Mouse (Mus musculus) layer of hippocampus, postnatal 10 days (tissue): Measurements from ENCODE around the gene Mlycd. TPM values are rescaled to one million over a fixed set of nuclear protein-coding genes. Genes with fewer than 3 reads are reported as not detected.
A peak's percentile ranks its signal among the peaks of the same experiment; 100 is the strongest.

Experiments used
- DNase-seq, 2 experiments: peaks; one replicate each; pipeline ENCODE4 v3.0.0; 2021; ENCODE audit warnings: low spot score in 2 of 2
- total RNA-seq, 2 experiments: library from RNA; stranded (reverse); gene quantifications; 2 replicates each; pipeline ENCODE4 v1.2.3; 2021

Gene Mlycd
- total RNA-seq, 2 experiments from 2014 or later, result 20.3 to 22.3 TPM

DNA sequence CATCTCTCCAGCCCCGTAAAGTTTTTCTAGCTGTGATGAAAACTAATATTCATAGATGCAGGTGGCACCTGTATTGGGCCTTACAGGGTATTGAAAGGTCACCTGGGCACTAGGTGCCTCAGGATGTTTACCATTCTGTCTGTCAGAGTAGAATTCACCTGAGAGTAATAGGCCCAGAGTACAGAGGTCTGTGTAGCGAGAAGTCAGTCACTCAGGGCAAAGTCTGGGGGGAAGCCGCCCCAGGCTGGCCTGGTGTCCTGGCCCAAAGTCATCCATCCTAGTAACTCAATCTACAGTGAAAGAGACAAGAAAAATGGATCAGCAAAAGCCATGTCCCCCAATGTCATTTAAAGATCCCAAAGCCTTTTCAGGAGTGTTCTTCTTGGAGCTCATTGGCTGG, 6.2 kb downstream of the Mlycd start:
- DNase-seq, result no peak

DNA sequence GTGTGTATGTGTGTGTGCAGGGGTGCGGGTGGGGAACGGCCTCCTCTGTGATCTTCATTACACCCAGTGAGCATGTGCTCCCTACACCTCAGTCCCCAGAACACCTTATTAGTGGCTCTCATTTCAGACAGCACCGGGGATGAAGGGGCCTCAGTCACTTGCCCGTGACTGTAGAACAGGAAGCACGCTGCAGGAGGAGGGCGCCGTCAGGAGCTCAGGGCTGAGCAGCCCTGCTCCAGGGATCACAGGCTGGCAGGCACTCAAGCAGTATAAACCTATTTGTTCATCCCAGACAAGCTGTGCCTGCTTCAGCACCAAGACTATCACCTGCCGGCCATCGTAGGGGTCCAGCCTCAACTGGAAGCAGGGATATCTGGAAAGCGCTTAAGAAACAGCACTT, 9.2 kb downstream of the Mlycd start:
- DNase-seq, result no peak

DNA sequence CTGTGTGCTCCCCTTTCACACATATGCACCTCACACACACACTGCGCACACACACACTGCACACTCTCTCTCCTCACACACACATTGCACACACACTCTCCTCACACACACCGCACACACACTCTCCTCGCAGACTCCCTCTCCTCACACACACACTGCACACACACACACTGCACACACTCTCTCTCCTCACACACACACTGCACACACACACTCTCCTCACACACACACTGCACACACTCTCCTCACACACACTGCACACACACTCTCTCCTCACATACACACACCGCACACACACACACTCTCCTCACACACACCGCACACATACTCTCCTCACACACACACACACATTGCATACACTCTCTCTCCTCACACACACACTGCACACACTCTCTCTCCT, 10.0 kb downstream of the Mlycd start:
- DNase-seq, result no peak

DNA sequence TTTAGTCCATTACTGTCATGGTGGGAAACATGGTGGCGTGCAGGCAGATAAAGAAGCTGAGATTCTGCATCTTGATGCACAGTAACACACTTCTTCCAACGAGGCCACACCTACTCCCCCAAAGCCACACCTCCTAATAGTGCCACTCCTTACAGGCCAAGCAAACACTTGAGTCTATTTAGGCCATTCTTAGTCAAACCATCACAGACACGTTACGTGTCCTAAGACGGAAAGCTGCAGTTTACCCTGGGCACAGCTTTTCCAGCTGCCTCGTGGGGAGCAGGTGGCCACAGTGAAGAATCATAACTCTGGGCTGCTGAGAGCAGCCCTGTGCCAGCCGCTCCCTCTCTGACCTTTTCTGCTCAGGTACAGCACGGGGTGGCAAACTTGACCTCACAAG, 13.6 kb downstream of the Mlycd start:
- no peak for DNase-seq

DNA sequence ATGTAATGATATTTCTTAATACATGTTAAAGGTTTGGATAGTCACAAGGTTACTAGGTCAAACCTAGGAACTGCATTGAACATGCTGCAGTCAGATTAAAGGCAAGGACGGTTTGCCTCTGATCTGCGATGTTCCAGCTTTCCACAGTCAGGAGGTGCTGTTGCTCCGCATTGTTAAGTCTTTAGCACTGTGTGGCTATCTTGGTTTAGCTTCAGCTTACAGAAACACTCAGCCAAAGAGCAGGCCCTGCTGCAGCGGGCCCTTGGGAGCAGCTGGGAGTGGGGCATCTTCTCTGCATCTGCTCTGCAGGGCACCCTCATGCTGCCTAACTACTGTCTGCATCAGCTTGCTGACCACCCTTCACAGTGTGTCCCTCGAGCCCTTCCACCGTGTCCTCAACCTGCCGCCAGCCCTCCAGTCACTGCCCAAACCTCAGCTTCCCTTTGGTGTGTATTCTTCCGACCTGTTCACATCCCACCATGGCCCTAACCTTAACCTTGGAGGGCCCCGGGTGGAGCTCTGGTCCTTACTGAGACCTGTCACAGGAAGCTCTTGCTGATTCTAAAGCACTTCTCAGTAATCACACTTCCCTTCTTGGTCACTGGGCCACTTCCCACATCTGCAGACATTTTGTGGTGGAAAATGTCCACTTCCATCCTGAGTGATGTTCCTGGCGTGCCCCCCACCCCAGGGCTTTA, 17.5 kb downstream of the Mlycd start:
- DNase-seq, result no peak

DNA sequence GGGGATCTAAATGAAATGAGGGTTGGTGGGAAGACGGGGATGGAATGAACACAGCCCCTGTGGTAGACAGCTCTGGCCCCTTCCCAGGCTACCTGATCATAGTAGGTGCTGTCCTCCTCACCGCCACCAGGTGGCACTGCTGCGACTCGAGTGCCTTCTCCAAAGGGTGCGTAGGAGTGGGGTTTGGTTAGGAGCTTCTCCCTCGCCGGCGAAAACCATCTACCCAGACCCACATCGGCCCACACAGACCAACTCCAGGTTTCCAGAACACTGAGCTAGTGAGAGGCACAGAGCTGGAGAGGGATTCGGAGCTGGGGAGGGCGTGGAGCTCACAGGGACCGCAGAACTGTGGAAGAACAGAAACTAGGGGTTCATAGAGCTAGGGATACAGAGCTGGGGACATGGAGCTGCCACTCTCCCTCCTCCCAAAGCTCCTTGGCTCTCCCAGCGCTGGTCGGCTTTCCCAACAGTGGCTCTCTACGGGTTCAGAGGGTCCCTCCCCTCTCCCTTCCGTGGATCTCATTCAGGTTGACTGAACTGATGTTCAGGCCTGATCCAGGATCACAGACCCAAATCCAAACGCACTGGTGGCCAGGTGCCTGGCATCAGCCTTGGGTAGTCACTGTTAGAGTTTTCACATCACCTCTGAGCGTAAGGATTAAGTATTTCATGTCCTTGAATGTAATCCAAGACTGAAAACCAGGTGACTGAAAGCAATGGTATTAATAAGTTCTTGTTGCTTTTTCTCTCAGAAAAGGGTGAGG, 18.2 kb downstream of the Mlycd start:
- DNase-seq, result peak; percentile 83 to 88

DNA sequence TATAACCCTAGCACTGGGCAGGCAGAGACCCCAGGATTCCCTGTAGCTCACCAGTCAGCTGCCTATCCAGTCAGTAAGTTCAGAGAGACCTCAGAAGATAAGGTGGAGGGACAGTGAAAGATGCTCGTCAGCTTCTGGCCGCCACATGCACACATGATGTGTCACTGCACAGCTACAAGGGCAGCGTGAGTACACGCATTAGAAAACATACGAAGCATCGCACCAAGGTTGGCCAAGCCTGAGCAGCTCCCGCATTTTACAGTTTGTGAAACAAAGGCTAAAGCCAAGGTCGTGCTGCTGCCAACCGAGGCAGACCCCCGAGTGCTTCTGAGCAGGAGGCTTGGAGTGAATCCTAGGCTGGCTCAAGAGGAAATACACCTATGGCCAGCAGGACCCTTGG, 18.9 kb downstream of the Mlycd start:
- DNase-seq, result no peak

DNA sequence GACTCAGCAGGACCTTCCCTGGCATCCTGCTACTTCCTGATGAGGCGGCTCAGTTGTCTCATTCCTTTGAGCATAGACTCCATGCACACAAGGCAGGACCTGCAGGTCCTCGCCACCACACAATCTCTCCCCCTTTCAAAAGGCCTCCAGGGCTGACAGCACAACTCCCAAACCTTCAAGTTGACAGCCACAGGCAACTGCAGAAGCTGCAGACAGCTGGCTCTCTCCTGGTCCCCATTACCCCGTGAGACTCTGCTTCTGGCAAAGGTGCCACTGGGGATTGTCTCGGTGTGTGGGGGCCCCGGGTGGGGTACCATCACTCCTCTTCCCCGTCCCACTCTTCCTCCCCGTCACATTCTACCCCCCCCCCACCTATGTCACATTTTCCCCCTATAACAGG, 25.6 kb downstream of the Mlycd start:
- no peak for DNase-seq

DNA sequence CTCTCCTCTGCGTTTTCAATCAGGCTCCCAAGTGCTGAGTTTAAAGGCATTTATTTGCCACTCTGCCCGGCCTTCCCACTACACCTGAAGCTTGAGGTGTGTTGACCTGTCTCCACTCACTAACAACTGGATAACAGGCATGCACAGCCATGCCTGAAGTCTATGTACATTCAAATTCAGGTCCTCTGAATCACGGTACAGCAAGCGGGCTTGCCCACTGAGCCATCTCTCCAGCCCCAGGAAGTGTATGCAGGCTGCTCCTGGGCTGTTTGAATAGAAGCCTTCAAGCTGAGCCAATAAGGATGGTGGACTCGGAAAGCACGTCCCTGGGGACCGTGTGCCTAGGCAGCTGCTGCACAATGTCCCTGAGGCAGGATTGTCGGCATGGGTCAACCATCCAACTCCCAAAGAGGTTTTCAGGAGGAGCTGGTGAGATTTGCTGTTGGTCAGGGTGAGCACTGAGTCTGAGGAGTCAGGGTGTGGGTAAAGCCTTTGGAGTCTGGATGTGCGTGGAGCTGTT, 27.0 kb downstream of the Mlycd start:
- DNase-seq, result no peak

DNA sequence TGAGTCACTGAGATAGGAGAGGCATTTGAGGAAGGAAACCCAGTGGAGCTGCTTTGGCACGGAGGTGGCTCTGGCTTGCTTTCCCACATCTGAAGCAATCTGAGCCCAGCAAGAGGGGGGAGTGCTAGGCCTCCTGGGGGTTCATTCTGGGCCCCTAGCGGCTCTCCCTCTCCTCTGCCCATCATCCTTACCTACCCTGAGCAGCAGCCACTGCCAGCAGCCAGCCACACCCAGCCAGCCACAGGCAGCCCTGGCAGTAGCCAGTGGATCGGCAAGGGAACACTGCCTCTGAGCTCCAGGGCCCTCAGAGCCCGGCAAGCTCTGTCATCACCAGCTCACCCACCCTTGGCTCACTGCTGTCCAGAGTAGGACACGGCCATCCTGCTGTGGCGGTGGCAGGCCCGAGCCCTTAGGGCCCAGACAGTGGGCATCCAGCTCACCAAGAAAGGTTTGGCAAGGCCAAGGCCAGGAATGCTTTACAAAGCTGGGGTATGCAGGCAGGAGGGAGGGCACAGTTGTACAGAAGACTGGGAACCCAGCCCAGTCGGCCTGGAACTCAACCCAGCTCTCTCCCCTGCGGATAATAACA, 27.5 kb downstream of the Mlycd start:
- no peak for DNase-seq

DNA sequence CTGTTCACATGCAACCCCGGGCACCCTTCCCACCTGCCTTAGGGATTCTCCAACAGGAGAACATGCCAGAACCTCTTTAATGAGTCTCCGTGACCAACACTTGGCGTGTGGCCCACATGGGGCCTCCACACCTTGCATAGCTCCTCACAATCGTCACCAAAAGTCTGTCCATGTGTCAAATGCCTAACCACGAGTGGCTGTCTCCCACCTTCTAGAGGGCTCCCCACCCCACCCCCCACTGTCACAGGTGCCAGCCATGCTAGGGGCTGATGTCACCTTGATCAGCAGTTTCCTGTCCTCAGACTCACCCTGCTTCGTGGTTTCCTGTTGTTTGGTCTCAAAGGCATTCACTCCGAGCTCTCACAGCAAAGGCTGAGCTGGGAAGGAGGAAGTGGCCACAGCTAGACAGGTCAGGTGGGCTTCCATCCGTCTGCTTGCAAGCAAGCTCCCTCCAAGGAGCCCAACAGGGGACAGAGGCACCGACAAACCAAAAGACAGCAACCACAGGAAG, 29.0 kb downstream of the Mlycd start:
- DNase-seq, result no peak

DNA sequence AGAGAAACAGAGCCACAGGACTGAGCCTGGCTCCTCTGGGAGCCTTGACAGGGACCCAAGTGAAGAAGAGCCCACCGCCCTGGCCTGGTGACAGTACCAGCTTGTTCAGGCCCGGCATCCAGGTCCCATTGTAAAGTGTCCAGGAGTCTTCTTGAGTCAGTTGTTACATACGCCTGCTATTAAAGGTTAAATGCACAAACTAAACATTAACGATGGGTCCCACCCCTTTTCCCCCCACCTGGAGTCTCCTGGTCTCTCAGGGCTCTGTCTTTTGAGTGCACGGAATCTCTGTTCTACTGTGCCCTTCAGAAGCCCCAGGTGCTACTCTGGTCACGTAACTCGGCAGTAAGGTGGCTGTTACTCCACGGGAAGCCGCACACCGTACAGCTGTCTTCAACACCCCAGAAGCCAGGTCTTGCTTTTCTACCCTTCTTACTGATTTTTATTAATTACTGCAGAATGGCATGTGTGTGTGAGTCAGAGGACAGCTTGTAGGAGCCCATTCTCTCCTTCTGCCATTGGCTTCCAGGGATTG, 29.6 kb downstream of the Mlycd start:
- no peak for DNase-seq

DNA sequence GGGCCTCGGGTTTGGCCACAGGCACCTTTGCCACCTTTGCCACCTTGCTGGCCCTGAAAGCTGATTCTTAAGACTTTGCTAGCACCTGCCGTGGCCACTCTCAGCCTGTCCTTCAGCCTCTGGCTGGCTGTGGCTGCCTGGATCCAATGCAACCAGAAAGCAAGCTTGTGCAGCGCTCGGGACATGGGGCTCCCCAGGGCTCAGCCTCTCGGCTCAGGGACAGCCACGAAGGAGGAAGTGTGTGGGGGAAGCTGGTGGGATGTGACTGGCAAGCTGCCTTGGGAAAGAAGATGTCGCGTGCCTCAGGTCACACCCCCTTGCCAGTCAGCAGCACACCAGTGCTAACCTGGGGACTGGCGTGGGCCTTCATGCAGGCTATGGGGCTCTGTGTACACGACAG, 30.1 kb downstream of the Mlycd start:
- DNase-seq, result no peak

DNA sequence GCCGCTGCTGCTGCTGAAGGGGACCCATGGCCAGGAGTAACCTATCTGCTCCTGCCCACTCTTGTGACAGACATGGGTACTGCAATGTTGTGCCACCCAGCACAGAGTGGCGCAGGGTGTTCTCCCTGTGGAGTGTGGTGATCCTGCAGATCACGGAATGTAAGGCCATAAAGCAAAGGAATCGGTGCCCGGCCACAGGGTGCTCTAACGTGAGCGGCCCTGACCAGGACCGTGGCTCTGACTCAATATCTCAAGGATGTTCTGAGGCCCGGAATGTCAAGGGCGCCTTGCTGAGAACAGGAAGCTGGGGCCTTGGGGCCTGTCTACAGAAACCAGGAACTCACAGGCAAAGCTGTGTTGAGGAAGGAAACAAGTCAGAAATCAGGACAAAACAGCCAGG, 30.9 kb downstream of the Mlycd start:
- DNase-seq, result no peak

DNA sequence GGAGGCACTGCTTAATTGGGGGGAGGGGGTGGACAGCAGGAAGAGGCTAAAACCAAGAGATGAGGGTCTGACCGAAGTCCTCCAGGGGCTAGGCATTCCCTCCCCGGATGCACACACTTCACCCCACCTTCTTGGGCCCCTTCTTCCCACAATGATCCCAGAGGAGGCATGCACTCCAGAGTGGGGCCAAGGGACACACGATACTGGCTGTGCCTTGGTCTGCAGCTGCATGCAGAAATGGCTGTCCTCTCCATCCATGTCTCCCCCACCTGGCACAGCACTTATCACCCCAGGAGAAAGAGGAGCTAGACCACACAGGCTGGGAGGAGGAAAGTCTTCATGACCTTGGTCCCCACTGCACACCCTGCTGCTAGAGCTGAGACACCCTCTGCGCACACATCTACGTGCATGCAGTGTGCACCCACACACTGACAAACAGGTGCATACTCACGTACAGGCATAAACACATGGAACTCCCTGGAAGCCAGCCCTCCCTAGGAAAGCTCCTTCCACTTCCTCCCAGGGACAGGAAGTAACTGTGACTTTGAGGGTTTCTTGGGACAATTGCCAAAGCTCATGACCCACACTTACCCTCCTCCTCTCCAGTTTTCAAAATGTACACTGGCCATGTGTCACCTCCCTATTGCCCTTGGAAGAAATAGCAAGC, 31.5 kb downstream of the Mlycd start:
- no peak for DNase-seq

DNA sequence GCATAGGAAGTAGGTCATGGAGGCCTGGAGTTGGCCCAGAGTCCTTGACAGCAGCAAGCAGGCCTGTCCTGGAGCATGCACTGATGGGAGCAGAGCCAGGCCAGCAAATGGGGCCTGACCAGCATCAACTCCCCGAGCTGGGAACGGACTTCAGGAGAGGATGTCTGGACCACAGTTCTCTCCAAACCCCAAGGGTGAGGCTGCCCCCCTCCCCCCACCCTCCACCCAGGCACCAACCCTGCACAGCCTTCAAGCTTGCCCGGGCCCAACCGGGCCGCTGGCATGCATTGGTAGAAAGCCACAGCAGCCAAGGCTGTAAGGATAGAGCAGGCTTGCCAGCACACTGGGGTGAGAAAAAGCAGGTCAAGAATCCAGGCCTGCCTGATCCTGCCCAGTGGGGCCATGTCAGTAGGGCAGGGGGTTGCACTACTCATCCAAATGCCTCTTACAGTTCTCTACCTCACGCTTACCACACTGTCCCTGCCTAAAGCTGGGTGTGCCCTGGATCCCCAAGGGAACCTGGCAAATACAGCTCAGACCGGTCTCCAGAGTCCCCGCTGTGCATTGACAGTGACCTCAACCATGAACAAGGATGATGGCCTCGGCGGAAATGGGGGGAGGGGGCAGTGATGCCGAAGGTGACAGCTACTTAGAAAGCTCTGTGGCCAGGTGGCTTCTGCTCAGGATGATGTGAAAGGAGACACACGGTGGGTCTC, 33.1 kb downstream of the Mlycd start:
- DNase-seq, result no peak

DNA sequence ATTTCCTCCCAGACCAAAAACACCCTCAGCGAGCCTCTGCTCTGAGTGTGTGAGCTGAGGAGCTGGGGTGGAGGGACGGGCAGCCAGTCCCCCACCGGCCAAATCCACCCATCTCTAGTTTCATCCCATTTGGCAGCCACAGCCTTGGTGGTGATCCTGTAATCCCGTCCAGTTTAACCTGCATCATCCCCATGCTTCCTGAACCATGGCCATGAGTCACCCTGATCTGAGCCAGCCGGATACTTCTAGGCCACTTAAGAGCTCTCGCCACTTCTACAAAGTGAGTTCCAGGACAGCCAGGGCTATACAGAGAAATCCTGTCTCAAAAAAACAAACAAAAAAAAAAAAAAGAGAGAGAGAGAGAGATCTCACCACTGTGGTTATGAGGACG, 33.7 kb downstream of the Mlycd start:
- no peak for DNase-seq

DNA sequence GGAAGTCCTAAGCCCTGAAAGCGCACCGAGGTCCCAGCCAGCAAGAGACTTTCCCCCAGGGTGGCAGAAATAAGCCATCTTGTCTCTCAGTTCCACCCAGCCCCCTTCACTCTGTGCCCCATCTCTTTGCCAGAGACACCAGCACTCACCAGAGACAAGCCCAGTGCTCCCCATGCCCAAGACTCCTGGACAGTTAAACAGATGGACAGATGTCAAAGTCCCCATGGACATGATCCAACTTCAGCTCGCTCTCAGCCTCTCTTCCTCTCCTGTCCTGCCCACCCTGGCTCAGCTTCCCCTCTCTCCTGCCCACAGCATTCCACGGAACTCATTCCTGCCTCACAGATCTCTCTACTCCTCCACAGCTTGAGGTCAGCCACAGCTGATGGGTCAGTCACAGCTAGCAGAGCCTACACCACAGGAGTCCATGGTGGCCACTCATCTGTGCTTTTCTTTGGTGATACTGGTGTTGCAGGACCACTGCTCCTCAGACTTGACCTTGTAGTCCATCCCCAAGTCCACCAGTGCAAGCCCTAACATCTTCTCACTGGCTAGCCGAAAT, 34.2 kb downstream of the Mlycd start:
- DNase-seq, result no peak

DNA sequence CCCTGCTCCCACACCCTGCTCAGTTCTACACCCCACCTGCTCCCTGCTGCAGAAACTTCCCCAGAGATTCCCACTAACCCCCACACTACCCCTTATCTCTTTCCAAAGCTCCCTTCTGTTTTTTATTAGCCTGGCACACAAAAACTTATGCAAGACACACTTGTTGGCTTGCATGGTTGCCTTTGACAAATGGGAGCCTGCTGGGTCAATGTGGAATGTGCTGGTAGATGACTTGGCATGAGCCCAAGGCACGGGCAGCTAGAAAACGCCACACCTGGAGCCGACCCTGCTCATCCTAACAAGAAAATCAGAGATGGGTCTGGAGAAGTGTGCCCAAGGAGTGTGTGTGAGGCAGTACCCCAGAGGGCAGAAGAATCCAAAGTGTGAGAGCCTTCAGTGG, 34.9 kb downstream of the Mlycd start:
- DNase-seq, result no peak

DNA sequence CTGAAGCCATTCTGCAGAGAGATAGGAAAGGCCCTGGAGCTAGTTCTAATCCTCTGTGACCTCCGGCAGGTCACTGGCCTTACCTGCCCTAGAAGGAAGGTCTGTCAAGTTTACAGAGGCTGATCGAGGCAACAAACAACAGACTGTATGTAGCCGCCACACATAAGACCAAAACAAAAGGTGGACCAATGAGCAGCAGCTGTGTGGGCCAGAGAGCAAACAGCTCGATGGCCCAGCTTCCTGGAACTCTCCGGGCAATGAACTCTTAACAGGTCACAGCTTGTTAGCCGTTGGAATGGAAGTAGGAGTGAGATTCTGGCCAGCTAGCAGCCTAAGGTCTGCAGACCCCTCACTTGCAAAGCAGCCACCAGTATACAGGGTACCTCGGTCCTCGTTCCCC, 35.6 kb downstream of the Mlycd start:
- DNase-seq, result no peak
